Mouse (Mus musculus) granulocyte monocyte progenitor cell, adult 5-6 weeks (primary cell): Measurements from ENCODE around the gene Ppp1r9a. TPM values are rescaled to one million over a fixed set of nuclear protein-coding genes. Genes with fewer than 3 reads are reported as not detected.

Source experiments
- ATAC-seq: replicated peaks from 2 replicates; pipeline ENCODE4 v1.8.0; 2016; ENCODE audit warnings: mild to moderate bottlenecking, moderate TSS enrichment, inconsistent platforms; ENCODE audit not compliant: poor library complexity, severe bottlenecking
- total RNA-seq, 2 experiments: library from RNA; stranded (forward) in 1 of 2; stranded (reverse) in 1 of 2; fragments of 200-712, 200-1000 nt in 1 of 2; fragments of >200 nt in 1 of 2; fragmentation: Nextera tagmentation in 1 of 2; gene quantifications; 2 replicates each; pipeline ENCODE4 v1.2.3; 2014 to 2017

Ppp1r9a gene
- total RNA-seq, 2 experiments from 2014 or later: 3.3 to 4.3 TPM

- ATAC-seq: no peak
These were observed 98.1 kb downstream of the Ppp1r9a start for GRCm38 (mm10) chr6:5000788-5001187.

GRCm38 (mm10) chr6:5005491-5006275 is 103.0 kb downstream of the Ppp1r9a start:
- ATAC-seq: no peak

- ATAC-seq: peak; percentile 94
These were observed 103.7 kb downstream of the Ppp1r9a start for GRCm38 (mm10) chr6:5006283-5006946.

- ATAC-seq: no peak
These were observed 105.4 kb downstream of the Ppp1r9a start for GRCm38 (mm10) chr6:5008166-5008565.

GRCm38 (mm10) chr6:5008603-5009002 is 105.9 kb downstream of the Ppp1r9a start:
- no peak for ATAC-seq

- ATAC-seq: no peak
These were observed 108.1 kb downstream of the Ppp1r9a start for GRCm38 (mm10) chr6:5010553-5011416.

- ATAC-seq: no peak
These were observed 110.1 kb downstream of the Ppp1r9a start for GRCm38 (mm10) chr6:5012794-5013193.

- no peak for ATAC-seq
These were observed 111.8 kb downstream of the Ppp1r9a start for GRCm38 (mm10) chr6:5014567-5014966.

- no peak for ATAC-seq
These were observed 112.5 kb downstream of the Ppp1r9a start for GRCm38 (mm10) chr6:5015173-5015572.

GRCm38 (mm10) chr6:5017945-5018511 is 115.3 kb downstream of the Ppp1r9a start:
- no peak for ATAC-seq

- no peak for ATAC-seq
These were observed 116.5 kb downstream of the Ppp1r9a start for GRCm38 (mm10) chr6:5019208-5019607.

GRCm38 (mm10) chr6:5019969-5020368 is 117.3 kb downstream of the Ppp1r9a start:
- peak; percentile 92 for ATAC-seq

GRCm38 (mm10) chr6:5020510-5020909 is 117.8 kb downstream of the Ppp1r9a start:
- no peak for ATAC-seq

- peak; percentile 70 for ATAC-seq
These were observed 120.0 kb downstream of the Ppp1r9a start for GRCm38 (mm10) chr6:5022677-5023076.

GRCm38 (mm10) chr6:5024893-5025292 is 122.2 kb downstream of the Ppp1r9a start:
- no peak for ATAC-seq

- no peak for ATAC-seq
These were observed 124.1 kb downstream of the Ppp1r9a start for GRCm38 (mm10) chr6:5026772-5027171.

GRCm38 (mm10) chr6:5027213-5027612 is 124.5 kb downstream of the Ppp1r9a start:
- no peak for ATAC-seq

GRCm38 (mm10) chr6:5027801-5028200 is 125.1 kb downstream of the Ppp1r9a start:
- no peak for ATAC-seq

GRCm38 (mm10) chr6:5029205-5029927 is 126.6 kb downstream of the Ppp1r9a start:
- ATAC-seq: no peak

- ATAC-seq: no peak
These were observed 127.2 kb downstream of the Ppp1r9a start for GRCm38 (mm10) chr6:5029956-5030355.
